Mouse (Mus musculus) intestine, postnatal 0 days (tissue): Measurements from ENCODE around the gene Snurf. TPM values are rescaled to one million over a fixed set of nuclear protein-coding genes. Genes with fewer than 3 reads are reported as not detected.

Experiments used
- ATAC-seq: fragments of 200-750 bp; cut with Nextera tagmentation; 2 replicates; pipeline ENCODE4 v1.8.0; 2017; ENCODE audit warnings: mild to moderate bottlenecking, moderate TSS enrichment, moderate library complexity
- H3K27ac ChIP-seq: fragments of 300-500 bp; sonication (generic); 2 replicates; pipeline ENCODE4 v1.5.1; 2014; ENCODE audit warnings: mild to moderate bottlenecking, low read depth, low read length, moderate library complexity
- H3K27me3 ChIP-seq: fragments of 300-500 bp; sonication (generic); replicated peaks from 2 replicates; pipeline ENCODE4 v1.6.1; 2014; ENCODE audit warnings: low read length, mixed read lengths; ENCODE audit not compliant: control insufficient read depth, insufficient read depth
- H3K36me3 ChIP-seq: fragments of 300-500 bp; sonication (generic); 2 replicates; pipeline ENCODE4 v1.6.1; 2014; ENCODE audit warnings: mild to moderate bottlenecking, moderate library complexity; ENCODE audit not compliant: control insufficient read depth, insufficient read depth
- H3K4me1 ChIP-seq: fragments of 300-500 bp; sonication (generic); replicated peaks from 2 replicates; pipeline ENCODE4 v1.6.1; 2014; ENCODE audit warnings: antibody characterized with exemption, low read length, mixed read lengths; ENCODE audit not compliant: control insufficient read depth, insufficient read depth
- H3K4me2 ChIP-seq: fragments of 300-500 bp; sonication (generic); replicated peaks from 2 replicates; pipeline ENCODE4 v1.6.1; 2014; ENCODE audit warnings: low read depth, mild to moderate bottlenecking, moderate library complexity
- H3K4me3 ChIP-seq: fragments of 300-500 bp; sonication (generic); 2 replicates; pipeline ENCODE4 v1.5.1; 2014; ENCODE audit warnings: low read depth, low read length
- H3K9ac ChIP-seq: fragments of 300-500 bp; sonication (generic); 2 replicates; pipeline ENCODE4 v1.6.1; 2014; ENCODE audit warnings: mild to moderate bottlenecking, low read depth, low read length
- H3K9me3 ChIP-seq: fragments of 300-500 bp; sonication (generic); 2 replicates; pipeline ENCODE4 v1.6.1; 2016; ENCODE audit warnings: mixed run types; ENCODE audit not compliant: control insufficient read depth
- CTCF ChIP-seq: sonication (generic); IDR thresholded peaks from 2 replicates; pipeline ENCODE4 v1.5.1; 2016; ENCODE audit warnings: low read depth, mild to moderate bottlenecking, control low read depth, antibody characterized with exemption, moderate library complexity
- WGBS: fragments of 180-500 bp; shearing (Covaris S2); extraction: QIAGEN DNeasy Blood & Tissue Kit; methylation state at CpG from one replicate; pipeline ENCODE4 v1.1.7; 2014; 5-methylcytosine and 5-hydroxymethylcytosine counted together
- polyA plus RNA-seq: library from polyadenylated mRNA; unstranded; fragments of >200 nt; fragmentation: Nextera tagmentation; extraction: Ambion mirVana; gene quantifications from 2 replicates; pipeline ENCODE4 v1.2.1, GENCODE M21; 2015

The Snurf gene
- polyA plus RNA-seq, 1 experiment from 2014 or later, result 20.6 TPM

GRCm38 (mm10) chr7:60003921-60004605 is 786 bp downstream of the Snurf start:
- WGBS, result 53% methylated on average over 22 of the region's 22 CpGs
- H3K36me3 ChIP-seq, result no peaks in the 10 kb centered on the region
- no peak for TF ChIP-seq CTCF
- H3K9ac ChIP-seq, result peak overlapping the region; percentile 34; the same call in 1 of the 2 replicates
- H3K4me3 ChIP-seq, result peak overlapping the region; percentile 52
- ATAC-seq, result peak; percentile 68
- H3K27me3 ChIP-seq, result no peaks in the 10 kb centered on the region
- no peaks in the 10 kb centered on the region for H3K4me1 ChIP-seq
- H3K27ac ChIP-seq, result 0 out of 2 replicates have a peak overlapping the region, but pooled peaks have one; percentile 11
- peak overlapping the region; percentile 68 for H3K4me2 ChIP-seq
- no peaks in the 10 kb centered on the region for H3K9me3 ChIP-seq

- H3K9me3 ChIP-seq, result no peaks in the 10 kb centered on the region
- H3K4me3 ChIP-seq, result peak overlapping the region; percentile 52
- no peaks in the 10 kb centered on the region for H3K36me3 ChIP-seq
- TF ChIP-seq CTCF, result no peak
- H3K27ac ChIP-seq, result 0 out of 2 replicates have a peak overlapping the region, but pooled peaks have one; percentile 11
- ATAC-seq, result peak; percentile 54
- H3K9ac ChIP-seq, result no peak overlapping the region
- peak overlapping the region; percentile 68 for H3K4me2 ChIP-seq
- H3K4me1 ChIP-seq, result no peaks in the 10 kb centered on the region
- no peaks in the 10 kb centered on the region for H3K27me3 ChIP-seq
- 61% methylated on average over 12 of the region's 12 CpGs for WGBS
Observed at GRCm38 (mm10) chr7:60003006-60003865, 1.6 kb downstream of the Snurf start.

- no peak overlapping the region for H3K27ac ChIP-seq
- H3K9me3 ChIP-seq, result no peaks in the 10 kb centered on the region
- ATAC-seq, result no peak
- no peak overlapping the region for H3K4me3 ChIP-seq
- TF ChIP-seq CTCF, result no peak
- no peak overlapping the region for H3K4me2 ChIP-seq
- no peaks in the 10 kb centered on the region for H3K36me3 ChIP-seq
- 57% methylated on average over 1 of the region's 1 CpGs for WGBS
- H3K9ac ChIP-seq, result no peak overlapping the region
- no peaks in the 10 kb centered on the region for H3K27me3 ChIP-seq
- no peaks in the 10 kb centered on the region for H3K4me1 ChIP-seq
Observed at GRCm38 (mm10) chr7:59978646-59979045, 26.2 kb downstream of the Snurf start.

Other genes with a start within 250 kb of the Snurf start
- gene Gm38393, start within 50 bp of the Snurf start, polyA plus RNA-seq, result 0.12 and 0.22 TPM in 2 replicates
- gene Snrpn, start 135.2 kb upstream of the Snurf start, polyA plus RNA-seq, result 27.9 and 28.2 TPM in 2 replicates